Mouse (Mus musculus) liver, embryonic 14.5 days (tissue): ENCODE results near the gene Oxsr1. TPM values are rescaled to one million over a fixed set of nuclear protein-coding genes. Genes with fewer than 3 reads are reported as not detected.

Experiments used
- ATAC-seq: fragments of 200-750 bp; cut with Nextera tagmentation; 2 replicates; pipeline ENCODE4 v1.8.0; 2017; ENCODE audit warnings: moderate number of reproducible peaks, mild to moderate bottlenecking, moderate library complexity; ENCODE audit not compliant: insufficient read depth
- DNase-seq, 3 experiments: peaks; one replicate each; pipeline ENCODE4 v3.0.0-alpha.2; 2012 to 2013; ENCODE audit warnings: low read depth in 3 of 3, low spot score in 3 of 3
- H3K27ac ChIP-seq: fragments of 300-500 bp; sonication (generic); 2 replicates; pipeline ENCODE4 v1.5.1; 2014; ENCODE audit warnings: moderate library complexity, mild to moderate bottlenecking, control low read depth, inconsistent platforms
- H3K27me3 ChIP-seq: fragments of 300-500 bp; sonication (generic); 2 replicates; pipeline ENCODE4 v1.6.1; 2014; ENCODE audit warnings: mild to moderate bottlenecking, low read length, moderate library complexity; ENCODE audit not compliant: control insufficient read depth, insufficient read depth
- H3K36me3 ChIP-seq: fragments of 300-500 bp; sonication (generic); replicated peaks from 2 replicates; pipeline ENCODE4 v1.6.1; 2014; ENCODE audit warnings: low read depth; ENCODE audit not compliant: control insufficient read depth, insufficient read depth
- H3K4me1 ChIP-seq, 2 experiments: fragments of 200-500 bp in 1 of 2; fragments of 300-500 bp in 1 of 2; sonication (generic) in 1 of 2; replicated peaks; 2 replicates each; pipeline ENCODE4 v1.6.1; 2012 to 2014; ENCODE audit warnings: antibody characterized with exemption in 1 of 2, inconsistent platforms in 1 of 2, low read length in 1 of 2; ENCODE audit not compliant: control insufficient read depth in 2 of 2, insufficient read depth in 2 of 2
- H3K4me2 ChIP-seq: fragments of 300-500 bp; sonication (generic); 2 replicates; pipeline ENCODE4 v1.6.1; 2014; ENCODE audit warnings: low read depth, mild to moderate bottlenecking, control low read depth, moderate library complexity
- H3K4me3 ChIP-seq, 2 experiments: fragments of 200-500 bp in 1 of 2; fragments of 300-500 bp in 1 of 2; sonication (generic) in 1 of 2; 2 replicates each; pipeline ENCODE4 v1.5.1; 2012 to 2014; ENCODE audit warnings: low read depth in 2 of 2, low read length in 2 of 2, mild to moderate bottlenecking in 2 of 2, control low read depth in 1 of 2, inconsistent platforms in 1 of 2, moderate library complexity in 1 of 2; ENCODE audit not compliant: insufficient read depth in 1 of 2
- H3K9ac ChIP-seq: fragments of 300-500 bp; sonication (generic); replicated peaks from 2 replicates; pipeline ENCODE4 v1.6.1; 2014; ENCODE audit warnings: mild to moderate bottlenecking, control low read depth, moderate library complexity
- H3K9me3 ChIP-seq: fragments of 300-500 bp; sonication (generic); 2 replicates; pipeline ENCODE4 v1.6.1; 2016; ENCODE audit warnings: low read length, mixed read lengths; ENCODE audit not compliant: control insufficient read depth
- CTCF ChIP-seq: IDR thresholded peaks from 2 replicates; pipeline ENCODE4 v1.5.1; 2016; ENCODE audit warnings: antibody characterized with exemption, low read depth, control low read depth
- EP300 ChIP-seq: IDR thresholded peaks from 2 replicates; pipeline ENCODE4 v1.6.1; 2016; ENCODE audit warnings: antibody characterized with exemption, low read depth
- WGBS: fragments of 180-500 bp; shearing (Covaris S2); extraction: QIAGEN DNeasy Blood & Tissue Kit; methylation state at CpG from one replicate; pipeline ENCODE4 v1.1.7; 2014; ENCODE audit not compliant: insufficient replicate concordance; 5-methylcytosine and 5-hydroxymethylcytosine counted together
- polyA plus RNA-seq, 2 experiments: library from polyadenylated mRNA; depleted of rRNA in 1 of 2; stranded (reverse) in 1 of 2; unstranded in 1 of 2; fragments of >200 nt; fragmentation: Nextera tagmentation in 1 of 2; extraction: Ambion mirVana in 1 of 2; gene quantifications; 2 replicates each; pipeline versions ENCODE4 v1.2.1 to v1.2.3; 2012 to 2014

Gene Oxsr1
- polyA plus RNA-seq, 2 experiments: 4.9 to 11.8 TPM

GRCm38 (mm10) chr9:119247996-119248395, 74.2 kb downstream of the Oxsr1 start:
- TF ChIP-seq CTCF (no peak), EP300 (no peak)
- Histone ChIP-seq H3K4me1 (no peaks in the 10 kb centered on the region), H3K36me3 (peaks cover 3% of the 10 kb centered on the region), H3K9me3 (no peaks in the 10 kb centered on the region), H3K27me3 (no peaks in the 10 kb centered on the region), H3K9ac (no peak overlapping the region), H3K27ac (no peak overlapping the region), H3K4me3 (no peak overlapping the region), H3K4me2 (no peak overlapping the region)
- WGBS: 48% methylated on average over 5 of the region's 5 CpGs
- DNase-seq (no peak), ATAC-seq (no peak)

- no peak for ATAC-seq
- H3K9ac ChIP-seq: no peak overlapping the region
- H3K27ac ChIP-seq: no peak overlapping the region
- no peak for DNase-seq
- no peaks in the 10 kb centered on the region for H3K27me3 ChIP-seq
- H3K4me1 ChIP-seq: no peaks in the 10 kb centered on the region
- no peak overlapping the region for H3K4me2 ChIP-seq
- H3K9me3 ChIP-seq: no peaks in the 10 kb centered on the region
- no peak overlapping the region for H3K4me3 ChIP-seq
- TF ChIP-seq CTCF (no peak), EP300 (no peak)
- WGBS: 80% methylated on average over 5 of the region's 5 CpGs
- peaks cover 3% of the 10 kb centered on the region for H3K36me3 ChIP-seq
Observed at GRCm38 (mm10) chr9:119246826-119247225, 75.4 kb downstream of the Oxsr1 start.

GRCm38 (mm10) chr9:119243981-119244380, 78.2 kb downstream of the Oxsr1 start:
- 74% methylated on average over 3 of the region's 3 CpGs for WGBS
- no peaks in the 10 kb centered on the region for H3K9me3 ChIP-seq
- no peak overlapping the region for H3K4me3 ChIP-seq
- H3K27ac ChIP-seq: no peak overlapping the region
- DNase-seq (no peak), ATAC-seq (no peak)
- no peak for TF ChIP-seq CTCF
- TF ChIP-seq EP300: no peak
- H3K36me3 ChIP-seq: peaks cover 5% of the 10 kb centered on the region
- H3K9ac ChIP-seq: no peak overlapping the region
- no peak overlapping the region for H3K4me2 ChIP-seq
- H3K4me1 ChIP-seq: no peaks in the 10 kb centered on the region
- no peaks in the 10 kb centered on the region for H3K27me3 ChIP-seq

GRCm38 (mm10) chr9:119241169-119241865, 80.9 kb downstream of the Oxsr1 start:
- H3K9ac ChIP-seq: no peak overlapping the region
- peaks cover 5% of the 10 kb centered on the region for H3K36me3 ChIP-seq
- 73% methylated on average over 11 of the region's 11 CpGs for WGBS
- no peaks in the 10 kb centered on the region for H3K27me3 ChIP-seq
- H3K9me3 ChIP-seq: no peaks in the 10 kb centered on the region
- DNase-seq: no peak
- TF ChIP-seq CTCF (no peak), EP300 (no peak)
- no peak overlapping the region for H3K4me2 ChIP-seq
- no peak for ATAC-seq
- H3K4me1 ChIP-seq: no peaks in the 10 kb centered on the region
- no peak overlapping the region for H3K27ac ChIP-seq
- no peak overlapping the region for H3K4me3 ChIP-seq

GRCm38 (mm10) chr9:119240286-119240997, 81.8 kb downstream of the Oxsr1 start:
- no peak overlapping the region for H3K4me2 ChIP-seq
- ATAC-seq: no peak
- TF ChIP-seq EP300 (no peak), CTCF (no peak)
- peaks cover 5% of the 10 kb centered on the region for H3K36me3 ChIP-seq
- DNase-seq: no peak
- 79% methylated on average over 10 of the region's 10 CpGs for WGBS
- no peak overlapping the region for H3K4me3 ChIP-seq
- H3K4me1 ChIP-seq: no peaks in the 10 kb centered on the region
- no peaks in the 10 kb centered on the region for H3K9me3 ChIP-seq
- H3K27me3 ChIP-seq: no peaks in the 10 kb centered on the region
- H3K9ac ChIP-seq: no peak overlapping the region
- no peak overlapping the region for H3K27ac ChIP-seq
